Mouse (Mus musculus) MEL (cell line): ENCODE measurements around the gene Gigyf1. TPM values are rescaled to one million over a fixed set of nuclear protein-coding genes. Genes with fewer than 3 reads are reported as not detected.
A peak's percentile ranks its signal among the peaks of the same experiment; 100 is the strongest.

Experiments used
- DNase-seq: peaks from one replicate; pipeline ENCODE4 v3.0.0; 2011; ENCODE audit warnings: low read depth, low spot score
- H3K27ac ChIP-seq: 2 replicates; pipeline ENCODE4 v1.5.1; 2012; ENCODE audit warnings: low read depth, mild to moderate bottlenecking, control low read depth, low read length, moderate library complexity; ENCODE audit not compliant: control insufficient read depth
- H3K27me3 ChIP-seq, 2 experiments: fragments of 150-350 bp in 1 of 2; sonication (generic) in 1 of 2; 2 replicates each; pipeline ENCODE4 v1.6.1; 2012; ENCODE audit warnings: low read length in 2 of 2, mild to moderate bottlenecking in 2 of 2, improper control_type of control experiment in 1 of 2, moderate library complexity in 1 of 2; ENCODE audit not compliant: insufficient read depth in 2 of 2, control insufficient read depth in 1 of 2
- H3K36me3 ChIP-seq, 2 experiments: 2 replicates each; pipeline ENCODE4 v1.6.1; 2012 to 2014; ENCODE audit warnings: low read length in 2 of 2, improper control_type of control experiment in 1 of 2, inconsistent platforms in 1 of 2, mild to moderate bottlenecking in 1 of 2; ENCODE audit not compliant: insufficient read depth in 2 of 2, control insufficient read depth in 1 of 2
- H3K4me1 ChIP-seq, 2 experiments: fragments of 150-350 bp in 1 of 2; sonication (generic) in 1 of 2; 2 replicates each; pipeline ENCODE4 v1.6.1; 2012; ENCODE audit warnings: low read length in 2 of 2, improper control_type of control experiment in 1 of 2, mild to moderate bottlenecking in 1 of 2; ENCODE audit not compliant: insufficient read depth in 2 of 2, control insufficient read depth in 1 of 2
- H3K4me3 ChIP-seq, 2 experiments: fragments of 150-350 bp in 1 of 2; sonication (generic) in 1 of 2; 2 replicates each; pipeline ENCODE4 v1.5.1; 2012; ENCODE audit warnings: low read depth in 2 of 2, low read length in 2 of 2, mild to moderate bottlenecking in 2 of 2, moderate library complexity in 2 of 2, control low read depth in 1 of 2, improper control_type of control experiment in 1 of 2; ENCODE audit not compliant: control insufficient read depth in 1 of 2, insufficient read depth in 1 of 2
- H3K79me2 ChIP-seq: 2 replicates; pipeline ENCODE4 v1.6.1; 2012; ENCODE audit warnings: mild to moderate bottlenecking, low read length, moderate library complexity; ENCODE audit not compliant: control insufficient read depth, poor library complexity, insufficient read depth
- H3K9ac ChIP-seq: 2 replicates; pipeline ENCODE4 v1.6.1; 2012; ENCODE audit warnings: low read depth, mild to moderate bottlenecking, control low read depth, low read length, moderate library complexity; ENCODE audit not compliant: control insufficient read depth, poor library complexity, severe bottlenecking
- H3K9me3 ChIP-seq: fragments of 150-350 bp; sonication (generic); replicated peaks from 2 replicates; pipeline ENCODE4 v1.6.1; 2012; ENCODE audit warnings: mild to moderate bottlenecking, low read length, improper control_type of control experiment, moderate library complexity; ENCODE audit not compliant: insufficient read depth
- BHLHE40 ChIP-seq: IDR thresholded peaks from 2 replicates; pipeline ENCODE4 v1.6.1; 2012; ENCODE audit warnings: low read depth, mild to moderate bottlenecking, inconsistent platforms, low read length, improper control_type of control experiment, borderline replicate concordance
- CHD1 ChIP-seq: IDR thresholded peaks from 2 replicates; pipeline ENCODE4 v1.6.1; 2012; ENCODE audit warnings: low read depth, mild to moderate bottlenecking, inconsistent platforms, low read length, improper control_type of control experiment
- CHD2 ChIP-seq: IDR thresholded peaks from 2 replicates; pipeline ENCODE4 v1.6.1; 2011; ENCODE audit warnings: low read length, improper control_type of control experiment
- CTCF ChIP-seq, 3 experiments: IDR thresholded peaks in 2 of 3; conservative IDR thresholded peaks in 1 of 3; 2 replicates each; pipeline ENCODE4 v1.5.1; 2011 to 2012; ENCODE audit warnings: low read length in 3 of 3, low read depth in 2 of 3, mild to moderate bottlenecking in 2 of 3, improper control_type of control experiment in 1 of 3, inconsistent platforms in 1 of 3, mixed read lengths in 1 of 3, moderate library complexity in 1 of 3; ENCODE audit not compliant: control insufficient read depth in 1 of 3, insufficient read depth in 1 of 3, poor library complexity in 1 of 3, severe bottlenecking in 1 of 3
- ELF1 ChIP-seq: IDR thresholded peaks from 2 replicates; pipeline ENCODE4 v1.6.1; 2014; ENCODE audit warnings: low read depth, mild to moderate bottlenecking, inconsistent platforms, low read length, improper control_type of control experiment, moderate library complexity
- GATA1 ChIP-seq: IDR thresholded peaks from 2 replicates; pipeline ENCODE4 v1.6.1; 2011; ENCODE audit warnings: low read depth, low read length, improper control_type of control experiment
- KAT2A ChIP-seq: conservative IDR thresholded peaks from 2 replicates; pipeline ENCODE4 v1.6.1; 2012; ENCODE audit warnings: low read depth, low read length, improper control_type of control experiment, inconsistent platforms
- MAX ChIP-seq: IDR thresholded peaks from 2 replicates; pipeline ENCODE4 v1.6.1; 2011; ENCODE audit warnings: low read length, improper control_type of control experiment
- MAZ ChIP-seq: IDR thresholded peaks from 2 replicates; pipeline ENCODE4 v1.6.1; 2012; ENCODE audit warnings: low read depth, mild to moderate bottlenecking, inconsistent platforms, low read length, improper control_type of control experiment
- MXI1 ChIP-seq: IDR thresholded peaks from 2 replicates; pipeline ENCODE4 v1.6.1; 2011; ENCODE audit warnings: mild to moderate bottlenecking, low read depth, low read length, improper control_type of control experiment
- MYC ChIP-seq: IDR thresholded peaks from 2 replicates; pipeline ENCODE4 v1.6.1; 2011; ENCODE audit warnings: low read depth, mild to moderate bottlenecking, low read length, improper control_type of control experiment, moderate library complexity
- NRF1 ChIP-seq: IDR thresholded peaks from 2 replicates; pipeline ENCODE4 v1.6.1; 2014; ENCODE audit warnings: low read depth, mild to moderate bottlenecking, inconsistent platforms, low read length, improper control_type of control experiment, moderate library complexity; ENCODE audit not compliant: poor library complexity, insufficient read depth, severe bottlenecking
- POLR2A ChIP-seq, 2 experiments: IDR thresholded peaks; 2 replicates each; pipeline ENCODE4 v1.6.1; 2011 to 2012; ENCODE audit warnings: low read length in 2 of 2, mild to moderate bottlenecking in 2 of 2, control low read depth in 1 of 2, improper control_type of control experiment in 1 of 2, low read depth in 1 of 2, moderate library complexity in 1 of 2; ENCODE audit not compliant: control insufficient read depth in 1 of 2, insufficient read depth in 1 of 2, poor library complexity in 1 of 2
- POLR2AphosphoS2 ChIP-seq: IDR thresholded peaks from 2 replicates; pipeline ENCODE4 v1.6.1; 2011; ENCODE audit warnings: low read length, improper control_type of control experiment
- POLR2AphosphoS5 ChIP-seq: IDR thresholded peaks from 2 replicates; pipeline ENCODE4 v1.6.1; 2012; ENCODE audit warnings: low read depth, borderline replicate concordance, mild to moderate bottlenecking, inconsistent platforms, low read length, moderate library complexity, mixed read lengths
- RAD21 ChIP-seq: IDR thresholded peaks from 2 replicates; pipeline ENCODE4 v1.6.1; 2011; ENCODE audit warnings: mild to moderate bottlenecking, low read depth, low read length, improper control_type of control experiment
- SIN3A ChIP-seq: IDR thresholded peaks from 2 replicates; pipeline ENCODE4 v1.6.1; 2012; ENCODE audit warnings: low read length, improper control_type of control experiment, inconsistent platforms
- SMC3 ChIP-seq: IDR thresholded peaks from 2 replicates; pipeline ENCODE4 v1.6.1; 2011; ENCODE audit warnings: low read depth, low read length, improper control_type of control experiment
- USF1 ChIP-seq: IDR thresholded peaks from 2 replicates; pipeline ENCODE4 v1.6.1; 2014; ENCODE audit warnings: low read depth, mild to moderate bottlenecking, inconsistent platforms, low read length, improper control_type of control experiment, moderate library complexity
- USF2 ChIP-seq, 2 experiments: IDR thresholded peaks; 2 replicates each; pipeline ENCODE4 v1.6.1; 2011 to 2012; ENCODE audit warnings: improper control_type of control experiment in 2 of 2, low read length in 2 of 2, borderline replicate concordance in 1 of 2, inconsistent platforms in 1 of 2, low read depth in 1 of 2, mild to moderate bottlenecking in 1 of 2; ENCODE audit not compliant: insufficient read depth in 1 of 2
- ZKSCAN1 ChIP-seq: IDR thresholded peaks from 2 replicates; pipeline ENCODE4 v1.6.1; 2012; ENCODE audit warnings: low read depth, mild to moderate bottlenecking, inconsistent platforms, low read length, improper control_type of control experiment, moderate library complexity
- ZNF384 ChIP-seq: IDR thresholded peaks from 2 replicates; pipeline ENCODE4 v1.6.1; 2012; ENCODE audit warnings: low read depth, mild to moderate bottlenecking, inconsistent platforms, low read length, improper control_type of control experiment
- polyA plus RNA-seq, 2 experiments: library from polyadenylated mRNA; stranded (reverse) in 1 of 2; unstranded in 1 of 2; fragments of >175 nt in 1 of 2; fragments of >200 nt in 1 of 2; gene quantifications; 2 replicates each; pipeline versions ENCODE4 v1.2.1 to v1.2.4; 2012; ENCODE audit warnings: low replicate concordance in 2 of 2, low read depth in 1 of 2; ENCODE audit not compliant: insufficient read length in 2 of 2, insufficient read depth in 1 of 2, missing spikeins in 1 of 2
- total RNA-seq: library from RNA; depleted of rRNA; stranded (reverse); fragments of 300-350 nt; gene quantifications from 2 replicates; pipeline ENCODE4 v1.2.3, GENCODE M21; 2012

Gene Gigyf1
- total and polyA plus RNA-seq, 3 experiments: 5.1 to 24.6 TPM; not detected in 1

- H3K36me3 ChIP-seq: peaks cover 0 to 7% of the 10 kb centered on the region in 2 experiments; a peak in 2 of 4 replicates
- peaks cover 2 to 16% of the 10 kb centered on the region in 2 experiments for H3K4me1 ChIP-seq
- no peak for DNase-seq
- H3K27ac ChIP-seq: no peak overlapping the region
- no peak for TF ChIP-seq POLR2A (IDR thresholded peaks at IDR 0.05; ENCODE audit: control insufficient read depth in 1 of 2, insufficient read depth in 1 of 2, low read depth in 1 of 2, low read length in 2 of 2, poor library complexity in 1 of 2)
- TF ChIP-seq GATA1: no peak
- TF ChIP-seq MAZ: no peak
- peak; percentile 49 to 77 (median 63) for TF ChIP-seq CTCF (IDR thresholded peaks at IDR 0.05 in 2 of 3, conservative IDR thresholded peaks at IDR 0.05 in 1 of 3; ENCODE audit: control insufficient read depth in 1 of 3, insufficient read depth in 1 of 3, low read depth in 2 of 3, low read length in 3 of 3, poor library complexity in 1 of 3, severe bottlenecking in 1 of 3)
- TF ChIP-seq MAX: no peak
- no peak for TF ChIP-seq CHD2
- TF ChIP-seq ELF1: no peak
- peak; percentile 33 for TF ChIP-seq RAD21
- no peak for TF ChIP-seq NRF1
- peak; percentile 54 for TF ChIP-seq SMC3
- no peak overlapping the region for H3K9ac ChIP-seq
- H3K27me3 ChIP-seq: no peaks in the 10 kb centered on the region
- no peak overlapping the region for H3K4me3 ChIP-seq
- H3K9me3 ChIP-seq: no peaks in the 10 kb centered on the region
- peaks cover 48% of the 10 kb centered on the region for H3K79me2 ChIP-seq
Observed at GRCm38 (mm10) chr5:137512847-137513794, 5.2 kb upstream of the Gigyf1 start.

GRCm38 (mm10) chr5:137513951-137514721, 4.2 kb upstream of the Gigyf1 start:
- no peak overlapping the region for H3K9ac ChIP-seq
- peaks cover 48% of the 10 kb centered on the region for H3K79me2 ChIP-seq
- TF ChIP-seq POLR2AphosphoS5: no peak
- TF ChIP-seq POLR2A (IDR thresholded peaks at IDR 0.05; ENCODE audit: control insufficient read depth in 1 of 2, insufficient read depth in 1 of 2, low read depth in 1 of 2, low read length in 2 of 2, poor library complexity in 1 of 2): no peak
- TF ChIP-seq NRF1: no peak
- TF ChIP-seq POLR2AphosphoS2: no peak
- TF ChIP-seq RAD21: no peak
- TF ChIP-seq SIN3A: no peak
- TF ChIP-seq MXI1: no peak
- no peak for TF ChIP-seq MAZ
- no peak for TF ChIP-seq CHD1
- no peak for TF ChIP-seq BHLHE40
- TF ChIP-seq USF1: no peak
- TF ChIP-seq USF2 (IDR thresholded peaks at IDR 0.05; ENCODE audit: borderline replicate concordance in 1 of 2, insufficient read depth in 1 of 2, low read depth in 1 of 2, low read length in 2 of 2): no peak
- no peak for TF ChIP-seq CTCF (IDR thresholded peaks at IDR 0.05 in 2 of 3, conservative IDR thresholded peaks at IDR 0.05 in 1 of 3; ENCODE audit: control insufficient read depth in 1 of 3, insufficient read depth in 1 of 3, low read depth in 2 of 3, low read length in 3 of 3, poor library complexity in 1 of 3, severe bottlenecking in 1 of 3)
- no peak for TF ChIP-seq ZNF384
- no peak for TF ChIP-seq ZKSCAN1
- no peak for TF ChIP-seq GATA1
- TF ChIP-seq KAT2A: no peak
- no peak for TF ChIP-seq ELF1
- TF ChIP-seq MYC: no peak
- H3K4me3 ChIP-seq: no peak overlapping the region
- peaks cover 0 to 7% of the 10 kb centered on the region in 2 experiments; a peak in 2 of 4 replicates for H3K36me3 ChIP-seq
- H3K27ac ChIP-seq: no peak overlapping the region
- no peak for DNase-seq
- no peaks in the 10 kb centered on the region for H3K27me3 ChIP-seq
- H3K9me3 ChIP-seq: no peaks in the 10 kb centered on the region
- peaks cover 2 to 16% of the 10 kb centered on the region in 2 experiments for H3K4me1 ChIP-seq
